Mouse (Mus musculus) E14TG2a.4 (cell line): ENCODE data around the gene Plcb4.
A peak's percentile ranks its signal among the peaks of the same experiment; 100 is the strongest.

Experiments
- H3K27me3 ChIP-seq: 2 replicates; pipeline ENCODE4 v1.6.1; 2014; ENCODE audit warnings: low read length, control low read depth; ENCODE audit not compliant: insufficient read depth
- H3K36me3 ChIP-seq: 2 replicates; pipeline ENCODE4 v1.6.1; 2014; ENCODE audit warnings: low read length, control low read depth; ENCODE audit not compliant: insufficient read depth
- H3K4me1 ChIP-seq: replicated peaks from 2 replicates; pipeline ENCODE4 v1.6.1; 2014; ENCODE audit warnings: low read depth, low read length, control low read depth
- H3K4me3 ChIP-seq: replicated peaks from 2 replicates; pipeline ENCODE4 v1.5.1; 2014; ENCODE audit warnings: mild to moderate bottlenecking, low read length
- H3K9me3 ChIP-seq: 2 replicates; pipeline ENCODE4 v1.6.1; 2014; ENCODE audit warnings: low read length, control low read depth
- CTCF ChIP-seq: conservative IDR thresholded peaks from 2 replicates; pipeline ENCODE4 v1.5.1; 2014; ENCODE audit warnings: low read length
- NANOG ChIP-seq: IDR thresholded peaks from 2 replicates; pipeline ENCODE4 v1.6.1; 2014; ENCODE audit warnings: borderline replicate concordance, low read length, mixed read lengths
- POU5F1 ChIP-seq: IDR thresholded peaks from 2 replicates; pipeline ENCODE4 v1.6.1; 2014; ENCODE audit warnings: low read length, borderline replicate concordance

Gene Plcb4

DNA sequence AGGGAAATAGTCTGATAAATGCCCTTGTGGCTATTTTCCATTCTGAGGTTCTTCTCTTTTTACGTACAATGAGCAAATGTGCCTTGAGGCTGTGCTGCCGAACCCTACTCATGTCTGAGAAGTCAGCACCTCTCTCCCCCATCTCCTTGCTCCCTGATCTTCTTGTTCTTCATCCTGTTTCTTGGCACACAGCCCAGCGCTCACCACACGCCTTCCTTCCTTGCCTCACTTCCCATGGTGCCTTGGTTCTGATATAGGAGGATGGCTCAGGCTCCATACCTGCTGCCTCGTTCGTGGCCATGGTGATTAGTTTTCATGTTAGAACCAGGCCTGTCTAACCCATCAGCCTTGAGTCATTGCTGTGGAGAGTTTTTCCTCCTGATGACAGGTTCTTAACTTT is 277.6 kb downstream of the Plcb4 start:
- TF ChIP-seq POU5F1 (no peak), CTCF (no peak), NANOG (no peak)
- peaks cover 30% of the 10 kb centered on the region for H3K36me3 ChIP-seq
- H3K4me3 ChIP-seq = no peak overlapping the region
- H3K4me1 ChIP-seq = no peaks in the 10 kb centered on the region
- no peaks in the 10 kb centered on the region for H3K27me3 ChIP-seq
- H3K9me3 ChIP-seq = no peaks in the 10 kb centered on the region

DNA sequence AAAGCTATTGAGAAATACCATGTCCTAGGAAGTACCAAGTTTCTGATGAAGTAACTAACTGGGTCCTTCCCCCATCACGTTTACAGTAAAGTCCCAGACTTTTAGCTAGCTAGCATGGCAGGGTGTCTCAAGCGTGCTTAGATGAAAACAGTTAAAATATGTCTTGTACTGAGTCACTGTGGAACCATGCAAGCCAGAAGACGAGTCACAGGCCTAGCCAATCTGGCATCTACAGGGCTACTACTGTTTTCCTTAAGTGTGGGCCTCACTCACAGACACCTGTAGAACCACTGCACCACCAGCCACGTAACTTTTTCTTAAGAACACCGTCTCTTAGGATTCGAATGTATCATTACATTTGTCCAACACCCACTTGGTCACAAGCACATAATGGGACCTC is 278.8 kb downstream of the Plcb4 start:
- Histone ChIP-seq H3K27me3 (no peaks in the 10 kb centered on the region), H3K9me3 (no peaks in the 10 kb centered on the region), H3K4me3 (no peak overlapping the region), H3K4me1 (no peaks in the 10 kb centered on the region), H3K36me3 (peaks cover 20% of the 10 kb centered on the region)
- TF ChIP-seq POU5F1 (no peak), NANOG (no peak), CTCF (no peak)

DNA sequence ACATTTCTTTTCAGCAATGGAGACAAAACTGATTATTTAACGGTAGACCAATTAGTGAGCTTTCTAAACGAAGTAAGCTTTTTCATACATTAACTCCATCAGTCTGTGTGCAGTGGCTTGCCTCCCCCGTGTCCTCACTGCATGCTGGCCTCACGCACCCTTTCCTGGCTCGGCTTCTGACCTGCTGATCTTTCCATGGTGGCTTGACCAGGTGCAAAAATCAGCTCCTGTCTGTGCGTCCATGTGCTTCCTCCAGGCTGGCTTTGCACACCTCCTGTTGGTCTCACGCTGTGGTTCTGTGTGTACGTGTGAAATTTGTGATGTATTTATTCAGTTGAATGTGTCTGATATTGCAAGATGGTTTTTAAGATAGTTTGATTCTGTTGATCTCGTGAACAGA is 281.1 kb downstream of the Plcb4 start:
- Histone ChIP-seq H3K4me3 (no peak overlapping the region), H3K27me3 (no peaks in the 10 kb centered on the region), H3K4me1 (no peaks in the 10 kb centered on the region), H3K36me3 (peaks cover 9% of the 10 kb centered on the region), H3K9me3 (no peaks in the 10 kb centered on the region)
- TF ChIP-seq CTCF (no peak), NANOG (no peak), POU5F1 (no peak)

DNA sequence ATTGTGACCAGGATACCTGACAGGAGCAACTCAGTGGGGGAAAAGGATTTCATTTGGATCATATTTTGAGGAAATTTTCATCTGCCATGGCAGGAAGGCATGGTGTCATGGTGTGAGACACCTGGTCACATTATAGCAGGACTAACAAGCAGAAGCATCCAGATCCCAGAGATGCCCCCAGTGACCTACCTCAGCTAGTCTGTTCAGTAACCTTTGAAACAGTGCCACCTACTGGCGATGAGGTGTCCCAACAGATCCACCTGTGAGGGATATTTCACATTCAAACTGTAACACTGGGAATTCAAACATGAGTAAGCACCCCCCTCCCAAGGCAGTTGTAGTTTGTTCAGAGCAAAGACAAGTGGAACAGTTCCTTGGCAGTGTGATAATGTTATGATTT is 289.0 kb downstream of the Plcb4 start:
- Histone ChIP-seq H3K9me3 (peaks cover 7% of the 10 kb centered on the region), H3K27me3 (no peaks in the 10 kb centered on the region), H3K4me3 (no peak overlapping the region), H3K4me1 (no peaks in the 10 kb centered on the region), H3K36me3 (peaks cover 33% of the 10 kb centered on the region)
- TF ChIP-seq CTCF (peak; percentile 54), POU5F1 (no peak)

DNA sequence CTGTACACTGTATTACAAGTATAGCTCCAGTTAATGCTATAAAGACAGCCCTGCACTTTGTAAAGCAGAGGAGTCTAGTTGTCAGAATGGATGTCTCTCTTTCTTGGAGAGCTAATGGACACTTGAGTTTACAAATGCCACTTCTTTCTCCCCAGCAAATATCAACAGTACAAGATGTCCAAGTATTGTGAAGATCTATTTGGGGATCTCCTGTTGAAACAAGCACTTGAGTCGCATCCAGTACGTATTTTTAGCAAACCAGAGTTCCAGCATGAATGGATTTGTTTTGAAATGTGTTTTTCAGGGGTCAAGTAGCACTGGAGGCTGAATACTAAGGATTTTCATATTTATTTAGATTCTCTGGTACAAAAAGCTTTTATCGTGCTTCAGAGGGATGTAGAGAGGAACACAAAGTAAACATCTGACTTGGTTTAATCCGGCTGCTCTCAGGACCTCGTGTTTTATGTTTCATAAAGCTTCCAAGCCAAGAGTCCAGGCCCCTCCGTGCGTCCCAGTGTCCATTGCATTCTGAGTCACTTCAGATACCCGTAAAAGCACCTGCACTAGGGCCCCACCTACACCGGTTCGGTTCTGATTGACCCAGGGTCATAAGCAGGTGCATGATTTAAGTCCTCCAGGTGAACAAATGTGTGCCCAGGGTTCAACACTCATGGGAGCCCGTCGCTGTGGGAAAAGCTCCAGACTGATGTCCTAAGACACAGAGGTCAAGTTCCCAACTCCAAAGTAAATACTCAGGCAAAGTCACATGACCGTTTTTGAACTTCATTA is 296.1 kb downstream of the Plcb4 start:
- Histone ChIP-seq H3K36me3 (peaks cover 50% of the 10 kb centered on the region), H3K4me1 (no peaks in the 10 kb centered on the region), H3K9me3 (no peaks in the 10 kb centered on the region), H3K27me3 (no peaks in the 10 kb centered on the region), H3K4me3 (no peak overlapping the region)
- no peak for TF ChIP-seq POU5F1
- no peak for TF ChIP-seq NANOG
- TF ChIP-seq CTCF = no peak

DNA sequence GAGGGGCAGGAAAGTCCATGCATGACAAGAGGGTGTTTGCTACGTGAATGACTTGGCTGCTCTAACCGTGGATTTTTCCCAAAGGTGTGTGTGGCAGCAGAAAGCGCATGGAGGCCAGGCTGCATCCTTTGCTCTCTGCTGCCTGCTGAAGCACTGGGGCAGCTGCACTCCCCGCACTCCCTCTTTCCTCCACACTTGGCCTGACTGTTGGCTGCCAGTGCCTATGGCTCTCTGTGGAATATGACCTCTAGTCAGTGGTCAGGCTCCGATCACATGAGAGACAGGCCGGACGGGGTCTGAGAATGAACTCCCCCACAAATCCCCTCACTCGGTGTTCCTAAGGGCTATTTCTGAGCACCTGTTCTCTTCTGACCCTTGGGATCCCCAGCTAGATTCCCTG is 297.0 kb downstream of the Plcb4 start:
- H3K4me1 ChIP-seq = no peaks in the 10 kb centered on the region
- no peaks in the 10 kb centered on the region for H3K27me3 ChIP-seq
- no peaks in the 10 kb centered on the region for H3K9me3 ChIP-seq
- TF ChIP-seq NANOG (no peak), POU5F1 (no peak)
- peaks cover 42% of the 10 kb centered on the region for H3K36me3 ChIP-seq
- H3K4me3 ChIP-seq = no peak overlapping the region

DNA sequence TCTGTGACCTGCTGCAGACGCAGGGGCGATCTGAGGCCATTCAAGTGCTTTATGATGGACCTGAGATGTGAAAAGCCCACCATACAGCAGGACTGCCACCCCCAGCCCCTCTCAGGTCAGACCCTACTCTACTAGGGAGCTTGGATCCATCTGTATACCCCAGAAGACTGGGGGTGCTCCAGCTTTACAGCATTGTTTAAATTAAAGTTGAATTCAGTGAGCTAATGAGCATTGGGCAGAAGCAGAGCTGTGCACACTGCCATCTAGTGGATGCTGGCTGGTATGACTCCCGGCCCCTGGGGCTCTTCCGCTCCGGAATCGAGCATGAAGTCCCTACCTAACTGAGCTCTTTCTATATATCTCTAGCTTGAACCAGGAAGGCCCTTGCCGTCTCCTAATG is 298.9 kb downstream of the Plcb4 start:
- peaks cover 38% of the 10 kb centered on the region for H3K36me3 ChIP-seq
- TF ChIP-seq CTCF = peak; percentile 97
- TF ChIP-seq POU5F1 = no peak
- no peaks in the 10 kb centered on the region for H3K27me3 ChIP-seq
- H3K4me3 ChIP-seq = no peak overlapping the region
- no peaks in the 10 kb centered on the region for H3K4me1 ChIP-seq
- no peaks in the 10 kb centered on the region for H3K9me3 ChIP-seq

DNA sequence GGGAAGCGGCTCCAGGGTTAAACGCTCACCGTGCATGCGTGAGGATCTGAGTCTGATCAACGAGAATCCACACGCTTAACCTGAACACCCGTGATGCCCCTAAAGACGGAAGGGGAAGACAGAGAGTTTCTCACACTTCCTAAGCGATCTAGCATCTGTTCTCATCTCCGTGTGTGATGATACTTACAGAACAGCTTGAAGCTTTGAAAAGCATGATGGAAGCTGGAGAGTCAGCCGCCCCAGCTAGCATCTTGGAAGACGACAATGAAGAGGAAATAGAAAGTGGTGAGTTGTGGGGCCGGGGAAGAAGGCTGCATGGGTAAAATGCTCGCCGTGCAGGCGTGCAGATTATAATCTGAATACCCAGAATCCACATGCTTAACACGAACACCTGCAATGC is 299.6 kb downstream of the Plcb4 start:
- Histone ChIP-seq H3K4me3 (no peak overlapping the region), H3K36me3 (peaks cover 32% of the 10 kb centered on the region), H3K27me3 (no peaks in the 10 kb centered on the region), H3K9me3 (no peaks in the 10 kb centered on the region), H3K4me1 (no peaks in the 10 kb centered on the region)
- no peak for TF ChIP-seq NANOG
- TF ChIP-seq POU5F1 = no peak
- no peak for TF ChIP-seq CTCF

DNA sequence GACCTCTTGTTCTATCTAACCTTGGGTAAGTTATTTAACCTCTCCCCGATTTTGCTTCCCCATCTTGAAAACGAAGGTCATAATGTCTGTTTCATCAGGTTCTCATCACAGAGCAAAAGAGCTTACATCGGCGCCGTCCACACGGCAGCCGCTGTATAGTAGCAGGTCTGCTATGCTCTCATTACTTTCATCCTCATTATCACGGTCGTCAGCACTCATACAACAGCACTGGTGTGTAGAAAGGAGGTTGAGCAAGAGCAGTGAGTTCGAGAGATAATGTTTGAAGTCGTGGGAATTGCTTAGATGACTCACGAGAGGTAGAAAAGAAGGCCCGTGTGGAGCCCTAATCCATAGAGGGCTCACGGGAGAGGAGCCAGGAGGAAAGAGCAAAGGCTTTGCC is 304.3 kb downstream of the Plcb4 start:
- Histone ChIP-seq H3K9me3 (no peaks in the 10 kb centered on the region), H3K27me3 (no peaks in the 10 kb centered on the region), H3K4me3 (no peak overlapping the region), H3K36me3 (peaks cover 16% of the 10 kb centered on the region), H3K4me1 (no peaks in the 10 kb centered on the region)
- no peak for TF ChIP-seq NANOG
- no peak for TF ChIP-seq CTCF
- no peak for TF ChIP-seq POU5F1
